Mouse (Mus musculus) CD8-positive naive resting alpha-beta T cell, adult 2 months (primary cell): Measurements from ENCODE around the gene Ank2.

ENCODE experiments used
- DNase-seq, 2 experiments: peaks; one replicate each; pipeline ENCODE4 v3.0.0; 2022; ENCODE audit warnings: low read depth in 2 of 2, low spot score in 2 of 2

Ank2 gene

DNA sequence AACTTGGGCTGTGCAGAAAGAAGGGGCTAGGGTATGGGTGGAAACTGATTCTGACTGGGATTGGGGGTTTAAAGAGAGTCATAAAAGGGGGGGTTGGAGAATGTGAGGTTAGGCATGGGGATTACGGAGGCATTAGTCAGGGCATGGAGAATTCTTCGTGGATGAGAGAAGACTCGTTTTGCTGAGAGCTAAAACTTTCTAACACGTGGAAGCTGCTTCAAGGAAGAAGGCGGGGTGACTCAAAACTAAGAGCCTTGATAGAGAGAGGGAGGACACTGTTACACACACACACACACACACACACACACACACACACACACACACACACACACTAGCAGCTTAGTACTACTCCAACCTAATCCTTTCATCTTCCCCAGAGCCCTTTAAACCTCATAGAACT, 463.0 kb downstream of the Ank2 start:
- no peak for DNase-seq

DNA sequence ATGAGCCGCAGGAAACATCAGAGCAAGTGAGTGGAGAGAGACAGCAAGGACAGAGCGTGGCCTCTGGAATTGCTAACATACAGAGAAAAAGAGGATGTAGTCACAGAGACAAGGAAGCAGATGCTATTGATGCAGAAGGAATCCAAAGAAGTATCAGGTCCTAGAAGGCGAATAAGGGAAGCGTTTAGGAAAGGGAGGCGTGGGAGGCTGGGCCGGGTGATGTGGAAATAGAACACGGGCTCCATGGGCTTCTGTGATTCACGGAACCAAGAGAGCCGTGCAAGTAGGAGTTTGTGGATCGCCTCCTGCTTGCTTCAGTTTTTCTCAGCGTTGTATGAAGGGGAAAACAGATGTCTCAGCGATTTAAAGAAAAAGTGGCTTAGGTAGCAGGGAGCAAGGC, 463.6 kb downstream of the Ank2 start:
- no peak for DNase-seq

DNA sequence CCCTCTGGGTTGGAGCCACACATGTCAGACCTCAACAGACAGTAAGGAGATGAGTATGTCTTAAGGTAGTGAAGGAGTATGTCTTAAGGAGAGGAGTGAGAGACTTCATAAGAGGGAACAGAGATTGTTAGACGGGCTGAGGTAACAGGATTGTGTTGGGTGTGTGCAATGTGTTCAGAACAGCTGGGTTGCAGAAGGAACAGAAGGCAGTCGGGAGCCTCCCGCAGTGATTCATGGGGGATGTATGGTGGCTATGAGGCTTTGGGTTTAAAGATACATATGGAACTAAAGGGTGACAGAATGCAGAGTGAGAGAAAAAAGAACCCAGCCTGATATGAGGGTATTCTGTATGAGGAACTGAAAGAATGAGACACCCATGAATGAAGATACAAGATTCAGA, 464.2 kb downstream of the Ank2 start:
- DNase-seq = no peak

DNA sequence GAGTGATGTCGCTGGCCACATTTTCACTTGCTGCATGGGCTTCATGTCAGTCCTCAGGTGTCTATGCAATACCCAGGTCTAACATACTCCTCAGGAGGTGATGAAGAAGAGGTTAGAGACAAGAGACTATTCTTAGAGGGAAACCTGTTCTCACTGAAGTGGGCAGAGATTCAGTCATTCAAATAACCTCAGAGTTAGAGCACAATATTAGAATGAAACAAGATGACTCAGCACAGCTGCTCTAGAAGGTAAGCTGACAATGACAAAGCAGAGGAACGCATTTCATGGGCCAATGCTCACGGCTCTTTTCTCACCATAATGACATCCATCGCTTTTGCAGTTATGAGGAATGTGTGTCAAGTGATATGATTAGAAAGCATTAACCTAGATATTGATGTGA, 475.2 kb downstream of the Ank2 start:
- no peak for DNase-seq

DNA sequence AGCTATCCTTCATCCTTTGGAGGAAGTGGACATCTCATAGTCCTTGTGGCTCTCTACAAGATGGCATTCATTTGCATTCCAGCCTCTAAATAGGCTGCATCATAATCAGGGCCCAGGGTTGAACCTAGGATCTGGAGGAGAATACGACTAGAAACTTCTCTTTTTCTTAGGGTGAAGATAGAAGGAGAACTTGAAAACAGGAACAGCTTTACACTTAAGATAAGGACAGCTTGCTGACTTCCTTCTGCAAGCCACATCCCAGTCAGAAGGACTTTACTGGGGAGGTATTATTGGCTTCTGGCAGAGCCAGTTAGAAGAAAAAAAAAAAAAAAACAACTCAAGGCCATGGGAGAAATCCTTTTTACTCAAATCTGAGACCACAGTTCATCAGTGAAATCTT, 479.0 kb downstream of the Ank2 start:
- DNase-seq = no peak

DNA sequence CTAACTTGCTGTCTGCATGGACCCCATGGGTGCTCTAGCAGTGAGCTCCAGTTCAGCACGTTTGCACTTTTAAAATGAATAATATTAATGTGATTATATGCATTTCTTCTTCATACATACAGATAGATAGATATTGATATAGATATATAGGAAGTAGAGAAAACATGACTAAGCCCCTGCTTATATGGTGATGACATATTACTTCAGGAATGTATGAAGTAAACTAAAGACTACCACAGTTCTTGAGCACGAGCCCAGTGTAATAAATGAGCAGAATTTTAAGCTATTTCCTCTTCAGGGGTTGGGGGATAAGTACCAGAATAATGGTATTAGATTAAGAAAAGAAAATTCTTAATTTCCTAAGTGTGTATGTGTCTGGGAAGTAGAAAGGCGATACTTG, 479.4 kb downstream of the Ank2 start:
- no peak for DNase-seq

DNA sequence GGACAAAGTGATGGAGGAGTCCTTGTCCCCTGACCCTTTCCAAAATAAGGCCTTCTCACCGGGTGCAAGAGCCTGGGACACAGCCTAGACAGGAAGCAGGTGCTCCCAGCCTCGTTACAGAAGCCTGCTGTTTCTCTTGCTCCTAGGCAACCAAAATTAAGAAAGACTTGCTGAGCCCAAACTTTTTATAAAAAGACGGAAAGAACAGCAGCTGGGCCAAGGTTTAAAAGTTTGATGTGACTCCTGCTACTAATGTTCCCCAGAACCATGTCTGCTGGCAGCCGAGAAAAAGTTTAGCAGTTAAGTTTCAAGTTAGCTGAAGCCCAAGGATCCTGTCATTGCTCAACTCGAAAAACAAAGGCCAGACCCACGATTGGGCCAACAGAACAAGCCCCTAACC, 480.0 kb downstream of the Ank2 start:
- no peak for DNase-seq

DNA sequence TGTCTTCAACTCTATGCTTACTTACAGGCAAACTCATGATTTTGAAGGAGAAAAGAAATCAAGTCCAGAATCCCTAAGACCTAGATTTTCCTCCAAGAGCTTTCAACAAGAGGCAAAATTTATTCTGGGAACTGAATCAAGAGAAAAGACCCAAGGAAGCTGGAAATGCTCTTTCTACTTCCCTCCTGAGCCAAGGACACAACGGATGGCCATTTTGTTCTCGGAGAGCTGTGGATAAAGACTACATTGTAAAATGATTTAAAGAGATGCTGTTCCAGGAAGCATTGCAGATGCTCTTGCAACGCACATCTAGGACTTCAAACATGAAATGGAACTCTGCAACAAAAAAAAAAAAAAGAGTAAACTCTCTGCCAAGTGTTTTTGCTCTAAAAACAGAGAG, 481.6 kb downstream of the Ank2 start:
- DNase-seq = no peak

DNA sequence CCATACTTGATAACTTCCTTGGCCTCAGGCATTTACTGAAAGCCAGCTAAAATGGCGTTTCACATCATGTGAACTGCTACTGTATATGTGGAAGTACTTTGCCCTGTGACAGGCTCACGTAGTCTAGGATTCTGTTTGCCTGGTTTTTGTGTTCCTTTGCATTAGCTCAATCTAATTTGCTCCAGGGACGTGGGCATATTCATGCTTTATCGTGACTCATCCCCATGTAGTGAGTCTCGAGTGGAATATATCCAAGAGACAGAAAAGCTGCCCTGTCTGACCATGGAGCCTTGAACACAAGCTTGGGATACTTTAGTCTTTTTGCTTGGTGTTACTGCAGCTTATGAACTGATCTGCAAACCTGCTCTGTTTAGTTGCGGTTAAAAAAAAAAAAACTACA, 483.6 kb downstream of the Ank2 start:
- no peak for DNase-seq

DNA sequence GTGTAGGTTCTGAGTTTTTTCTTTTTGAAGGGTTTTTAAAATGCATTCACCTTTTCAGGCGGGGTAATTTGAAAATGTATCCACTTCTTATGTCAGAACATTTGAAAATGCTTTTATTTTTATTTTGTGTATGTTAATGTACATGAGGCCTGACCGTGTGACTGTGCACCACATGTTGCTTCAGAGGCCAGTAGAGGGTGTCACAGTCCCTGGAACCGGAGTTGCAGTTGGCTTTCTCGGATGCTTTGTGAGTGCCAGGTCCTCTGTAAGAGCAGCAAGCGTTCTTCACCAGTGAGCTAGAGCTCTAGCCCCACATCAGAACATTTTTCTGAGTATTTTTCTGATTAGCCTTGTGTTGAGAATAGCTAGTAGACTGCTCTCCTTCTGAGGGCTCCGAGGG, 484.0 kb downstream of the Ank2 start:
- DNase-seq = no peak

DNA sequence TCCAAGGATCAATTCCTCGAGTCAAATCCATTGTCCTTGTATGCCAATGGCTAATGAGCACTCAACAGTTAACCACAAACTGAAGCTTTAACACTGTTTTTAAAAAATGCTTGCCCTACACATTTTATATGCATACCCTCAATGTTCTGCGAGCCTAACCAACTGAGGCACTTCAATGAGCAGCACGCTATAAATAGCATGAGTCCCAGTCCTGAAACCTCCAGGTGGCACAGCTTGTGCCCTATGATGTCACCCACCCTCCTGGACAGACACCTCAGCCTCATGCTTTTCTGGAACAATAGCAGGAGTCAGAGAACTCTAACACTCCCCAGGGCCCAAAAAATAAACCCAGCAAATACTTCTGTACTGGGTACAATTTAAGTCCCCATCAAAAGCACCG, 485.2 kb downstream of the Ank2 start:
- no peak for DNase-seq

DNA sequence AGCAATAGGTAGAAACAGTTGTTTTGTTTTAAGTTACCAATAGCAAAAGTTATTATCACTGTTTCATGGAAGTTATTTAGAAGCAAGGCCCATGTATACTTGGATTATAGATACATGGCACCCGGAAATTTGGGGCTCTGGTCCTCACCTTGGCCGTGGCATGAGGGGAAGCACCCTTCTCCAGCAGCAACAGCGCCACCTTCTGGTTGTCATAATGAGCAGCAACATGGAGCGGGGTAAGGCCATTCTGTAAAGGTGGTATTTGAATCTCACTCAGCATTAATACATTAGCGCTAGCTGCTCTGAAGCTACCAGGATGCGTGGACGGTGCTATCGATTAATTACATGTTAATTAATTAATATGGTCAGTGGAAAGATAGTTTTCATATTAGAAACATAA, 486.6 kb downstream of the Ank2 start:
- no peak for DNase-seq

DNA sequence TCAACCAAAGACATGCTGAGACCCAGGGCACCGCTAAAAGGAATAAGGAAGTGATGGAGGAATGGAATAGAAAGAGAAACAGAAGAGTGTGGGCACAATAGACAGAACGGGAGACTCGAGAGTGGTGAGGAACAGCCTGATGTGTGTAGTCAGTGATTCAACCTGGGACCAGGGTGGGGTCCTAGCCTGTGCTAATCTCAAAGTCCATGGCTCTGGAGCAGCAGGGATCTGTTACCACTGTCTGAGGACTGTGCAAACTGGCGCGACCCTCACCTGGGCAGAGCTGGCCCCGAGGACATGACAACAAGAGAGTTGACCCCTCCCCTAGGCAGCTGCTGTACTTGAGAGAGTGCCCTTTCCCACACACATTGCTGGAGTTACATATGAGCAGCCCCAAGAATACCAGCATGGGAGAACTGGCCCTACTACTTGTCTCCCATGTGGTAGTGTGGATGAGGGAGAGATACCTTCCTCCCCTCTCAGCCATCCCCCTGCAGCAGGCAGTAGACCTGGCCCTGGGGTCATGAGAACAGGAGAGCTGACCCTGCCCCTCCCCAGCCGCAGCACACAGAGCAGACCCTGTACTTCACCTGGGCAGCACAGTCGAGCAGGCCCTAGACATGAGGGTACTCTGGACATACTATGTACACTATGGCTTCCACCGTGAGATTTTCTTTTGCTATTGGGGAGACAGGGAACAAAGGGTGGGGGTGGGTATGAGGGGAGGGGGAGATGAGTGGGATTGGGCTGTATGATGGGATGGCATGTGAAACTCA, 493.1 kb downstream of the Ank2 start:
- no peak for DNase-seq

DNA sequence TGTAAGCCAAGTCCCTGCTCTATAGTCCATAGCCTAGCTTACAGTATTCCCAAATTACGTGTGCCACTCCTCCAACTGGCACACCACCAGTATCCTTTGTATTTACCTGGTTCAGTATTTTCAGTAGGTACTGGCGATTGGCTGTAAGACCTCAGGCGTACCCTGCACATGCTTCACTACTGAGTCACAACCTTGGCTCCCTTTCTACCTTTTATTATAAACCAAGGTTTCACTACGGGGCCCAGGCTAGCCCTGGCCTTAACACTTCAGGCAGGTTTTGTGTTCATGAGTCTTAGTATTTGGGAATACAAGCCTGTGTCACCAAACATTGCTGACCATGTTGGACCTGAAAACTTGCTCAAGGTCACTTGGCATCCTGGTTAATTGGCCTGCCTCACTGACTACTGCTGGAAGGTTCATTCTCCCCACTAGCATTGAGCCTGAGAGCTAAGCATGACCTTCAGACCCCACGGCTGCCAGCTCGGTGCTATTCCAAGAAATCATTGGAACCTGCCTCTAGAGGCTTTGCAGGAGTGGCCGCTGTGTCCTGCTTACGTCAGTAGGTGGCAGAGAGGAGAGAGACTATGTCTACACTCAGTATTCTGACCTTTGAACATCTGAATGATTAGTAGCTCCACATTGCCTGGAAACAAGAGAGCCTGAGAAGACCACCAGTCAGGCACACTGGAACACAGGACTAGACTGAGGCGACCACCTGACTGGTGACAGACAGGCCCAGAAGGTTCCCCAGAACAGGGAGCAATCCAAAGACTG, 494.1 kb downstream of the Ank2 start:
- DNase-seq = no peak

DNA sequence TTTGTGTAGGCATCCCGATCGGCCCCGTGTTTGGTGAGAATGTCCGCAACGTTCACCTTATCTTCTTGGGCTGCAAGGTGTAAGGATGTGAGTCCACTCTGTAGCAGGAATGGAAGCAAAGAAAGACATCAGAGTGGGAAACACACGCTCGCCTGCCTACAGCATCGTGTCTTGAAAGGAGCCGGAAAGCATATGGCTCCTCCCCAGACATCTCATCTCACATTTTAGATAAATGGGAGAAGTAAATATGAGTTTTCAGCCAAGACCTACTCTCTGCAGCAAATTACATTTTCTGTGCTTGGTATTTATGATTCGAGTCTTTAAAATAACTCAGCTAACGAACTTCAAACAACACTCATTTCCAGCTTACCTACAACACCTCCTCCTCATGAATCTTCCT, 495.2 kb downstream of the Ank2 start:
- no peak for DNase-seq

DNA sequence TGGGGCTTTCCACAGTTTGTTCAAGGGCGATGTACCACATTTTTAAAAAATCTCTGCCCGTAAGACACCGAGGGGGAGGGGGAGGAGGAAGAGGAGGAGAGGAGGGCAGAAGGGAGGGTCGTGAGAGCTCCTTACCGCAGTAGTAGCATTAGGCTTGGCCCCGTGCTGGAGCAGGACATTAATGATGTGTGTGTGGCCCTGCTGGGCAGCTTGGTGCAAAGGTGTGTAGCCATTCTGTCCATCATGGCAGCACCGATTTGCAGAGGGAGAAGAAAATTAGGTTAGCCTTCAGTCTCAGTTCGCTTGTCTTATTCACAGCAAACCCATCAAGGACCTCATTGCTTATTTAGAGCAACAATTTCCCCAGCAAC, 500.4 kb downstream of the Ank2 start:
- DNase-seq = no peak

DNA sequence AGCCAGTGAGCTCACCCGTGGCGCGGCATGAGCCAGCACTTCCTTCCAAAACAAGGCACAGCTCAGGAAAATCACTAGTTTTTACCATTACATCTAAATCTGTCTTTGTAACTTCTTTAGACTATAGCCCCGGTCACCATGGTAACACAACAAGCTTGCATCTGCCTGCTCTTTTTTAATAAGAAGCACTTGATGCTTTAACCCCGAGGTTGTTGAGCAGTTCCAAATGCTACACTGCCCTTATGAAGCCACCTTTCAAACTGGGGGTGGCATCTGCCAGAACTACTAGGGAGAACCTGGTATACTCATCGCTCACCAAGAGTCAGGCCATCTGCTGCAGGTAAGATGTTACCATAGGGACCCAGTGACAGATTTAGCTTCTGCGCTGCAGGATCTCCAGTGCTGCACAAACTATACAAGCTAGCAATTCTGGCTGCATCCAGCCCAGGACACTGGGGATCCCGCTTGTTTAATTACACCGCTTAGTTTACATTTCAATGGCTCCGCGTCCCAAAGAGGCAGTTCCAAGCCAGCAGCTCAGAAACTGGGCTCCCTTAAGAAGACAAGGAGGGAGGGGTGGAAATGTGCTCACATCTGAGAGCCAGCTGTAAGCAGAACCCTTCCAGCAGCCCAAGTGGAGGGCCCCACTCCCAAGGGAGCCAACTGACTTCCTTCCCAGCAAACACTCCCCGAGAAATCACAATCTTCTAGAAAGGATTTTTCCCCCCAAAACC, 501.0 kb downstream of the Ank2 start:
- DNase-seq = no peak

DNA sequence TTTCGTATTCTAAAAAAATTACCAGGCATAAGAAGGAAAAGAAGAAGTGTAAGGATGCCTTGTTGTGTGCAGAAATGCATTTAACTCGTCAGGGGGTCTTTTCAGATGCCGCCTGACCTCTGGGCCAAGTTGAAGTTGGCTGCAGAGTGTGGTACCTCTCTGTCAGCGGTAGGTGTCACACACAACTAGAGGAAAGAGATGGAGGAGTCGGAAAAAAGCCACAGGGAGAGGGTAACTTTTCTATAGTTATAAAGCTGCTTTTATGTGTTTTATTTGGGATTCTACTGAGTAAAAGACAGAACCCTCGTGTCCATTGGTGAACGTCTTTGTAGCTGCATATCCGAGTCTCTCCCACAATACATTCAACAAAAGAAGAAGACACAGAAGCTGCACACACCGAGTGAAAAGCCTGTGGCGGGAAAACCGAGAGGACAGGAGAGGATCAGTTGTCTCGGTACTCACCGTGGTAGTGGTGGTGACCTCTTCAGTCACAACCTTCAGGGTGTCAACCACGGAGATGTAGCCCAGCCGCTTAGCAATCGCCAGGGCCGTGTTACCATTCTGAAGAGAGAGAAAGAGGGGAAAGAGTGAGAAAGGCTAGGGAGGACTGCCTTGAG, 501.7 kb downstream of the Ank2 start:
- no peak for DNase-seq

DNA sequence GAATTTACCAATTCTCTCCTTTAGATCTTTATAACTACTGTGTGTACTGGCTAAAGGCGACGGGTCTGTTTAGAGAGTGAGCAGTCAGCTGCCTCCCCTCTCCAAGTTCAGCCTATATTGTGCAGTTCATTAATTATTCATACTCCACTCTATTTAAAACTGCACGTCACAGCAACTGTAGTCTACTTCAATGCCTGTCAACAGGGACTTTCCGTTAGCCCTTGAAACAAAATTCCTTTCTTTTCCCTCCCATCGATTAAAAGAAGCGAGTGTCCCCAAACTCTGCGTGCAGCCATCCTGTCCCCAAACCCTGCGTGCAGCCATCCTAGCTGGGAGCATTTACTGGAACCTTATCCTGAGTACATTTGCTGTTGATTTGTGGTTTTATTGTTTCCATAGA, 502.4 kb downstream of the Ank2 start:
- DNase-seq = no peak

DNA sequence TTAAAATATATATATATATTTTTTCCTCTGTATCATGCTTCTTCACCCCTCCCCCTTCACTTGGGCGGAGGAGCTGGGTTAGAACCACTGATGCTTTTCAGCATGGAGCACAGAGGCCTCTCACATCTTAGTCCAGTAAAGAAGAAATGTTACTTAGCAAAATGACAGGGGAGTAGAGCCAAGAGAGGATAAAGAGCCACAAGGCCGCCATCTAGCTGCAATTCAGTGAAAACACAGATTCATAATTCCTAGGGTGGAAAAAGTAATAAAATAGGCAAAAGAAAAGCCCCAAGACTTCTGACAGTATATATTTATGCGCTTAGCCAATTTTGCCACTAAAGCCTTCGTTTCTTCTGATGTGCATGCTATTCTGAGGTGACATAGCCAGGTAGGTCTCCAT, 503.2 kb downstream of the Ank2 start:
- DNase-seq = no peak

DNA sequence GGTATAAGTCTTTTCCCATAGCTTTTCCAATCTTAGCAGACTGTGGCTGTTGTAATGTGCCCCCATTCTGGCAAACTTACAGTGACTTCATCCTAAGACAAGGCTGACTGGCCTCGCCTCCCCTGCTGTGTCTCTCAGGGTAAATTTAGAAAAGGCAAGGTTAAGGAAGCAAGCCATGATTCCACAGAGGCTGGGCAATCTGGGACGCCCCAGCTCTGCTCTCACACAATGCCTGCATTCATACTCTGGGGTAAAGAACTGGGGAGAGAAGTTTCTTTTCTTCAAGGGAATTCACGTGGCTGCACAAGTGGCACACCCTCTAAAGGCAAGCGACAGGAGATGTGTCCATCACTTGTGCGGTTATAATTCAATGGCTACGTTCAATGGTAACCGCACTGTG, 505.0 kb downstream of the Ank2 start:
- DNase-seq = no peak

DNA sequence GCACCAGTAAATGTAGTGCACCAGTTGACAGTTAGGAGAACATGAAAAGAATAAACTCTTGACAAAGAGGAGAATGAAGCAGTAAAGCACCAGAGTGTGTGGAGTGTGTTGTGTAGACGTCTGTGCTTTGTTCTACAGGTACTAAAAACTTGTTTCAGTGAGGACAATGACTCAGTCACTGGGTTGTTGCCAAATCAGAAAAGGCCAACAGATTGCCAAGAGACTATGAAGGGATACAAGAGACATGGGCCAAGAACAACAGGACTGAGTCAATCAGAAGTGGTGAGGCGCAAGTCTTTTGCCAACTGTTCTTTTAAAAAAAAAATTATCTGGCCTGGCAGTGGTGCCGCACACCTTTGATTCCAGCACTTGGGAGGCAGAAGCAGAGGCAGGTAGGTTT, 509.2 kb downstream of the Ank2 start:
- DNase-seq = no peak
